Mouse (Mus musculus): Measurements from ENCODE around the gene Akap5.

The Akap5 gene

DNA sequence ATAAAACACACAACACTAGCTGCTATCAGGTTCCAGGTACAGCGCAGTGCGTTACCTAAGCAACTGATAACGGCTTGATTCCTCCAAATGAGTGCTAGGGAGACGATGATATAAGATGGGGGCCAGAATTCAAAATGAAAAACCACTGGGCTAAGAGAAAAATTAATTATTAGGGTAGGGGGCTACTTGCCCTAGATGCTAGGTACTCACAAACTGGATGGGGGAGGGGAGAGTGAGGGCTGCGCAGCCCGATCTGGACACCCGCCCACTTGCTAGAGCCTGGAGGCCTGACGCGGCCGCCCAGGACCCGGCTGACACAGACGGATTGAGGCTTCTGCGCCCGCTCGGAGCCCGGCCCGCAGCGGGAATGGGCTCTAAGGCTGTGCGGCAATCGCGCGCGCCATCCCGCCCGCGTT is 44.1 kb downstream of the Akap5 start:
- no peak for DNase-seq (ENCODE audit: low spot score in 2 of 2)

DNA sequence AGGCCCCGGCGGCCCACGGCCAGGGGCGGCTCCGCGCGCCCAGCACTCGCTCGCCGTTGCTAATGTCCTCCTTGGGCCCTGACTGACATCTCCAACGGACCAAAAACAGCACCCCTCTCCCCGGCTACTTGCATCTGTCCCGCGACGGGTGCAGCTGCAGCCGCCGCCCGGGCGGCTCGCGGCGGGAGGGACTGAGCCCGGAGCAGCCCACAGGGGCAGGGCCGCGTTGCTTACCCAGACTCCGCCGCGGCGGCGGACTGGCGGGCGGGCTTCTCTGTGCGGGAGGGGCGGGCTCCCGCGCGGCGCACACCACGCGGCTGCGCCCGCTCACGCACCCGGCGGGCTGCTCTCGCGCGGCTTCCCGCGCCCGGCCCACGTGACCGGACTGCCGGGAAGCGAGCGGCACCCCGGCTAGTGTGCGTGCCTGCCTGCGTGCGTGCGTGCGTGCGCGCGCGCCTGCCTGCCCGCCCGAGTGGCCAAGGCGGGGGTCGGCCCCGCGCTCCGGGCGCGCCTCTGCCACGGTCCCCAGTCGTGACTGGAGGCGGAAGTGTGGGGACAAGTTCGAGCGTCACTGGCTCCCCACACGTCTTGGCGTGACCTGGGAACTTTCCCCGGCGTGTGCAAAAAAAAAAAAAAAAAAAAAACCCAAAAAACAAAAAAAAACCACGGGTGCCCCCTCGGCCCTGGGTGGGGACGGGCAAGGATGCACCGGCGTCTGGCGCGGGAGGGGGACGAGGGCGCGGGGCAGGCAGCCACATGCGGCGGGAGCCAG is 44.7 kb downstream of the Akap5 start, which contains the start of gene Zbtb25:
Zbtb25 (minus strand) TSS at position 397 of the 772 bp plus-strand sequence.
- peak; percentile 83 to 85 for DNase-seq (ENCODE audit: low spot score in 2 of 2)

DNA sequence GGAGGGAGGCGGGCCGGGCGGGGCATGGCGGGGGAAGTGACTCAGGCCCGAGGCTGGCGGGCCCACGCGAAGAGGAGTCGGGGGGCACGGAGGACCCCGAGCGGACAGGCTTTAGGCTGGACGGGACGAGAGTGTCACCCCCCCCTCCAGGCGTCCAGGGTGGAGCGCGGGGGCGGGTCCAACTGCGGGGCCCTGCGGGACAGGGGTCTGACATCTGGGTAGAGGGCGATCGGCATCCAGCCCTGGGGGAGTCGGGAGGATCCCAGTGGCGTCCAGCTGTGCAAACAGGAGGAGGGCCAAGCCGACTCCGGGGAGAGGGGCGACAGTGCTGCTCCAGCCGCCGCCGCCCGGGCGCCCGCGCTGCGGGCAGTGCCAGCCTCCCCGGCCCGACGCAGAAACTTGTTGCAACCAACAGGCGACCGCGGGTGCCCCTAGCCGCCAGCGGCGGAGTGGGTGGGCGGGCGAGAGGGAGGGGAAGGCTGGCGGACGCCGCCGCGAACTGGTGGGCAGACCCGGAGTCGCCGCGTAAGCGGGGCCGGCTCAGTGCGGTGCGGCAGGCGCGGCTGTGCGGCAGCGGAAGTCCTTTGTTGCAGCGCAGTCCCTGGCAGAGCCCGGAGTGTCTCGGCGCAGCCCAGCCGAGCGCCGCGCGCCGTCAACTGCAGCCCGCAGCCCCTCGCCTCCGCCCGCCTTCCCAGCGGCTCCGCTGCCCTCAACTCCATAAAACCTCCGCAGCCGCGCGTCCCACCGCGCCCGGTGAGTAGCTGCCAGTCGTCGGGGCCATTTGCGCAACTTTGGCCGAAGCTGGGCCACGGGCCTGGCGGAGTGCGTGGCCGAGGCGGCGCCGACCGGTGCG is 45.5 kb downstream of the Akap5 start, which contains the start of gene Zbtb1:
Zbtb1 (plus strand) TSS at position 289 of the 853 bp plus-strand sequence.
- peak; percentile 78 to 84 for DNase-seq (ENCODE audit: low spot score in 2 of 2)

DNA sequence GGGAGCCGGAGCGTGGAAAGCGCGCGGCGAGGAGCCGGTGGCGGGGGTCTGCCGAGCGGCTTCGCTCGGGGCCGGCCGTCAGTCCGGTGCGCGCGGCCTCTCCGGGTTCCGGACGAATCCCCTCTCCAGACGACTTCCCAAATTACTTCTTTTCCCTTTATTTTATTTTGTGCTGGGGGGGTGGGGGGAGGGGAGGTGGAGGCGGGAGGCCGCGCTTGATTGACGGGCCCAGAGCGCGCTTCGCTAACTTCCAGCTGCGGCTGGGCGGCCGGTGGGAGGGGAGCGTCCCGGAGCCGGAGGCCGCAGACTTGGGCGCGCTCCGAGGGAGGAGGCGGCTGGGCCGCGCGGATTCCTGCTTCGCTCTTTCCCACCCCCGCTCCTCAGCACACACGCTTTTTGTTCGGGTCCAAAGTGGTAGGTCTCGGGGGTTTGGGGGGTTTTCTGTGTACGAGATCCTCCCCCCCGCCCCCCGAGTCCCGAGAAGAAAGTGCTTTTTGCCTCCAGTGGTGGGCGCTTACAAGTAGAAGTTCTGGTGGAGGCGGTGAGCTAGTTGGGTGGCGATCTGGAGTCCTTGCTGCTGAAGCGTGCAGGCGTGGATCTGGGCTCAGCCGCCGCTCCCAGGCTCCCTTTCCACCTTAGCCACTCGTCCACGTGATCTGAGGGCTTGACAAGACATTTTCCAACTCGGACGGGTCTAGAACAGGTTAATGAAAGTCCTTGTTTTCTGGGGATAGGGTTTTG is 46.3 kb downstream of the Akap5 start:
- peak; percentile 79 to 87 for DNase-seq (ENCODE audit: low spot score in 2 of 2)

DNA sequence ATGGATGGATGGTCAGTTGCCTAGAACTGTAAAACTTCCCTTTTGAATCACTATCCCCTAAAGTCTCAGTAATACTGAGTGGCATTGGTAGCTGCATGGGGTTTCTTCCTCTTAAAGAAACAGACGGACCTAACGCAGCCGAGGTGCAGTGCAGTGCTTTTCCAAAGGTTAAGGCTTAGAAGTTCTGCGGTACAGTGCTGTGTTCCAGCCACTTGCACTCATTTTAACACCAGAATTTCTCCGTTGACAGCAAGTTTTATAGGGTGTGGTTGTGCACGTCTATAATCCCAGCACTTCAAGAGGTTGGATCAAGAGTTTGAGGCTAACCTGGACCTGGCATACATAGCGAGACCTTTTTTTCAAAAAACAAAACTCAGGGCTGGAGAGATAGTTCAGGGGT is 47.4 kb downstream of the Akap5 start:
- no peak for DNase-seq (ENCODE audit: low spot score in 2 of 2)

DNA sequence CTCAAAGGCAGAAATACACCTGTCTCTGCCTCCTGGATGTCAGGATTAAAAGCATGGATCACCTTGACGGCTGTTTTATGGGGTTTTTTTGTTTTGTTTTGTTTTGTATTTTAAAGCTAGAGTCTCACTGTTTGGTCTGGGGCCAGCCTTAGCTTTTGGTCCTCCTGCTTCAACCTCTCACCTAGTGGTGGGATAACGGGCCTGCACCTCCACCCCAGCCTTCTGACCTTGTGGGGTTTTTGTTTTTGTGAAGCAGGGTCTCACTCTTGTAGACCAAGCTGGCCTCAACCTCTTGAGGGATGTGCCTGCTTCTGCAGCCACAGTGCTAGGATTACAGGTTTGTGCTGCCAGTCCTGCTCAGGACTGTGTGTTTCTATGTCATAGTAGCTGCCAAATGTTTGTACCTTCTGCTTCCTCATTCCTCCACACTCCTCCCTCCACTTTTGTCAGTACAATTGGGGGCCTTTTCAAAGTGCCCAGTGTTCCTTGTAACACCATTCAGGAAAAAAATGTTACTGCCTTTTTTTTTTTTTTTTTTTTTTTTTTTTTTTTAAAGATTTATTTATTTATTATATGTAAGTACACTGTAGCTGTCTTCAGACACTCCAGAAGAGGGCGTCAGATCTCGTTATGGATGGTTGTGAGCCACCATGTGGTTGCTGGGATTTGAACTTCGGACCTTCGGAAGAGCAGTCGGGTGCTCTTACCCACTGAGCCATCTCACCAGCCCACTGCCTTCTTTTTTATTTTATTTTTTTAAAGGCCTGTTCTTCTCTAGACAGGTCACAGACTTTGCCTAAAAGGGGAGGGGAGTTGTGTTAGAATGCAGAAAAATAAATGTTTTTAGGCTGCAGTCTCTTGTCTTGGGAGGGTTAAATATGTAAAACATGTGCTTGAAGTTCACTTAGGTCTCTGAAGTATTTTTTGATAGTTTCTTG is 48.5 kb downstream of the Akap5 start:
- DNase-seq (ENCODE audit: low spot score in 2 of 2): no peak

DNA sequence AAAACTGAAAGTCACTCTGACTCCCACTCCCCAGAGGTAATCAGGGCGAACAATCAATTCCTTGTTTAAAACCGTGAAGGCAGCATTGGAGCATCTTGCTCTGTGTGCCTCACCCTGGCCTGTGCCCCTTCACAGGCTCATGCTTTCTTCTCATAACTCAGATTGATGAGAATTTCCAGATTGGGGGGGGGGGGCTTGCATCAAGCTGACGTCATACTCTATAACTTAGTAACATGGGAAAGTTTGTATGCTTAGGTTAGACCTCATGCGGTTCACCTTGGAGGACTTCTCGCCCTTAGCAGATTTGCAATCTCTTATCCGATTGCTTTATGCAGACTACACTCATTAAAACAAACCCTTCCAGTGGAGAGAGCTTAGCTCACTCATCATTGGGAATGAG is 49.3 kb downstream of the Akap5 start:
- DNase-seq (ENCODE audit: low spot score in 2 of 2): no peak

DNA sequence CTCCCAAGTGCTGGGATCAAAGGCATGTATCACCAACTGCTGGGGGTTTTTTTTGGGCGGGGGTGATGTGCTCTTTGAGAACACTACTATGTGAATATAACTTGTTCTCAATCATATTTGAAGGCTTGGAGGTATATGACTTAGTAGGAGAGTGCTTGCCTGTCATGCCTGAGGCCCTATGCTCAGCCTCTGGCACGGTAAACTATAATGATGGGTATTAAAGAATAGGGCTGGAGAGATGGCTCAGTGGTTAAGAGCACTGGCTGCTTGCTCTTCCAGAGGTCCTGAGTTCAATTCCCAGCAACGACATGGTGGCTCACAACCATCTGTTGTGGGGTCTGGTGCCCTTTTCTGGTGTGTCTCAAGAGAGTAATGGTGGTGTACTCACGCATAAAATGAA is 50.2 kb downstream of the Akap5 start:
- no peak for DNase-seq (ENCODE audit: low spot score in 2 of 2)

DNA sequence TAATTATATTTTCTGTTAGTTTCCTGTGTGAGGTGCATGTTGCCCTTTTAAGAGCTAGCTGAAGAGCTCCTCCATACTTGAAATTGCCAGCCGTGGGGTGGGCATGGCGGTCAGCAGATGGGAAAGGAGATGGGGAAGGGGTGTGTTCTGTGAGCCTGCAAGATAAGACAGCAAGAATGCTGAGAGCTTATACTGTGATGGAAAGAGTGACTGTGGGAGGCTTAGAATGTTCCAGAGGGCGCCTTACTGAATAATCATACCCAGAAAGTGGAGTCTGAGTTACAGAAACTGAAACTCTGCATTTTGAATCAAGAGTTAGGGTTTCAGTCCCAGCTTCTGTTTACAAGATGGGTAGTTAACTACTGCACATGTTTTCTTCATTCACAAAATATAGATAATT is 50.8 kb downstream of the Akap5 start:
- no peak for DNase-seq (ENCODE audit: low spot score in 2 of 2)

DNA sequence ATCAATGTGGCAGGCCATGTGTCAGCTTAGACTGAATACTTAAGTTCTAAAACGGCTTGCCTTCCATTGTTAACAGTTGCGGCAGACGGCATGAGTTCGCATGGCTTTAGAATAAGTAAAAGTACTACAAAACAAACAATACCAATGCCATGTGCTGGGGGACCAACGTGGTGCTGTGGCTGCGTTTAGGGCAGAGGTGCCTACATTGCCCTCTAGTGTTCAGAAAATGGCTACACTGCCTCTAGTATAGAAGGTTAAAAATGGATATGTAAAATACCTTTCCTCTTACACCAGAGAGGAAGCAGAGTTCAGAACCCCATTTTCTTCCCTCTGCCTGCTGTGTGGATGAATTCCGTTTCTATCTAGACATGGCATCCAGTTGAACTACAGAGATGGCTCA is 52.0 kb downstream of the Akap5 start:
- DNase-seq (ENCODE audit: low spot score in 2 of 2): no peak

DNA sequence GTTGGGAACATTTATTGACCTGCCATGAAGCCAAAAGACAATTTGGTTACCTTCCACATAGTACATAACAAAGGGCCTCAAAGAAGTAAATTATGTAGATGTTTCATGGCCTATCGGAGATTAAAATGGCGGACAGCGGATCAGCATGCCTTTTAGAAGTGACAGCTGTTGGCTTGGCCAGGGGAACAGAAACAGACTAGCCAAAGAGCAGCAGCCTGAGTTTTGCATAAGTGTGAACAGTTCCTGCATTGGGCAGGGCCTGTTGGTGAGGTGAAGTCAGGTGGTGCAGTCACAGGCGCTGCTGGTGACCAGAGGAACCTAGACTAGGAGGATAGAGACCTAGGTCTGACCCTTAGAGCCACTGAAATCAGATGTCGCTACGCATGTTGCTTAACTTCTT is 52.4 kb downstream of the Akap5 start:
- DNase-seq (ENCODE audit: low spot score in 2 of 2): no peak

DNA sequence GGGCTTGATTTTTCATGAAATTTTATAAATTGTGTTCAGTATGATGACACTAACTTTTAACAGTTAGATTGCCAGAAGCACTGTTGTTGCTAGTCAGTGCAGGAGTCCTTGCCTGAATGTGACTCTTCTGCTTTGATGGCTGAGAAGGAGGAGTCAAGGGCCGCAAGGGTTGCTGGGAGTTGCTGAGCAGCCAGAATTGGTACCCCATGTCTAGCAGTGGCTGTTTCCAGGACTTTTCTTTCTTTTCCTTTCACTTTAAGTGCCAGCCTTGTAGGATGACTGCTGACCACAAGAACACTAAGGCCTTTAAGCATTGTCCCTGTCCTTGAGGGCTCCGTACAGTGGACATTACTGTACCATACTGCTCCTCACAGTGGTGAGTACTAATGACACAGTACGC is 53.0 kb downstream of the Akap5 start:
- DNase-seq (ENCODE audit: low spot score in 2 of 2): no peak

DNA sequence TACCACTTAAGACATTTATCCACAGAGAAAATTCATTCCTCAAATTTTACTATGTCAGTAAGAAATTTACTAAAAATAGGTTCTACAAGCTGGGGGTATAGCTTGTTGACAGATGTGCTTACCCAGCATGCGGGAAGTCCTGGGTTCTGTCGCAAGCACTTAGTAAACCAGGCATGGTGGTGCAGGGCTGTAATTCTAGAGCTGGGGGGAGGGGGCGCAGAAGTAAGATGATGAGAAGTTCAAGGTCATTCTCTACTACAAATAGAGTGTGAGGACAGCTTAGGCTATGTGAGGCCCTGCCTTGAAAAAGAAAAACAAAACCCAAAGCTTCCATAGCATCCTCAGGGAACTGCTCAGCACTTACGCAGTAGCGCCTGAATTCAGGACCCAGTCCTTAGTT is 53.9 kb downstream of the Akap5 start:
- no peak for DNase-seq (ENCODE audit: low spot score in 2 of 2)

DNA sequence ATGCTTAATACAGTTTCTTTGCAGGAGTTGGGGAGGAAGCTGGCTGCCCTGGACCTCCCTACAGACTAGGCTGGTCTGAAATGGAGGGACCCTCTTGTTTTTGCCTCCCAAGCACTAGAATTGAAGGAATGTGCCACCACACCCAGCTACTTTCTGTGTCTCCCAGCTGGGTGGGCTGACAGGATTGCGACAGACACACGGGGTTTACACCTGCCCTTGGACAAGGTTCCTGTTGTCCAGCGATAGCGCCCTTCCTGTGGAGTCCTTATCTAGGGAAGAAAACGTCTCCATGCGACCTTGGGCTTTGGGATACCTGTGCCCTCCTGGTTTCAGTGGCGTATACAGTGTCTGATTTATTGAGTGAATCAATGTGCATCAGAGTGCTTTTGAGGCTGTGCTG is 55.5 kb downstream of the Akap5 start:
- no peak for DNase-seq (ENCODE audit: low spot score in 2 of 2)
